Mouse (Mus musculus): ENCODE measurements around the gene Thsd4.
"Not testable (repeated sequence)": the region's sequence is repeated elsewhere in the genome, so short reads cannot be mapped to it uniquely, and the experiment has no call there.

Thsd4 gene

GRCm38 (mm10) chr9:59949981-59950380, 571.9 kb downstream of the Thsd4 start:
- in situ Hi-C loops (cut with MseI, MboI) = loop anchor here in 1 of 2 experiments (10.0 kb wide), 1 partner anchor 225 kb away; no protein-coding TSS in a partner anchor

GRCm38 (mm10) chr9:59949511-59949910, 572.3 kb downstream of the Thsd4 start:
- in situ Hi-C loops (cut with MseI, MboI) = no loop called here

- in situ Hi-C loops (cut with MseI, MboI) = no loop called here
Measured at GRCm38 (mm10) chr9:59948691-59949250, 573.1 kb downstream of the Thsd4 start.

GRCm38 (mm10) chr9:59948226-59948625, 573.6 kb downstream of the Thsd4 start:
- in situ Hi-C loops (cut with MseI, MboI) = no loop called here

- in situ Hi-C loops (cut with MseI, MboI) = no loop called here
Measured at GRCm38 (mm10) chr9:59947271-59947670, 574.6 kb downstream of the Thsd4 start.

GRCm38 (mm10) chr9:59945241-59945640, 576.6 kb downstream of the Thsd4 start:
- in situ Hi-C loops (cut with MseI, MboI) = no loop called here

- in situ Hi-C loops (cut with MseI, MboI) = no loop called here
Measured at GRCm38 (mm10) chr9:59943826-59944225, 578.0 kb downstream of the Thsd4 start.

GRCm38 (mm10) chr9:59942501-59943085, 579.3 kb downstream of the Thsd4 start:
- in situ Hi-C loops (cut with MseI, MboI) = no loop called here

- in situ Hi-C loops (cut with MseI, MboI) = no loop called here
Measured at GRCm38 (mm10) chr9:59941885-59942350, 579.9 kb downstream of the Thsd4 start.

GRCm38 (mm10) chr9:59940913-59941884, 580.6 kb downstream of the Thsd4 start:
- in situ Hi-C loops (cut with MseI, MboI) = no loop called here

- in situ Hi-C loops (cut with MseI, MboI) = no loop called here
Measured at GRCm38 (mm10) chr9:59939691-59940090, 582.2 kb downstream of the Thsd4 start.

GRCm38 (mm10) chr9:59938529-59938928, 583.3 kb downstream of the Thsd4 start:
- in situ Hi-C loops (cut with MseI, MboI) = no loop called here

GRCm38 (mm10) chr9:59935866-59936265, 586.0 kb downstream of the Thsd4 start:
- in situ Hi-C loops (cut with MseI, MboI) = not testable (repeated sequence)

- in situ Hi-C loops (cut with MseI, MboI) = no loop called here
Measured at GRCm38 (mm10) chr9:59930248-59930647, 591.6 kb downstream of the Thsd4 start.

Data from mouse trophoblast stem cell (cell line).